Mouse (Mus musculus) right cerebral cortex, postnatal 36 days (tissue): ENCODE data around the gene Ltn1.

ENCODE experiments used
- DNase-seq, 2 experiments: peaks; one replicate each; pipeline ENCODE4 v3.0.0; 2022; ENCODE audit warnings: low spot score in 2 of 2, mixed read lengths in 1 of 2

The Ltn1 gene

GRCm38 (mm10) chr16:87432033-87432814 lies at the start of gene Ltn1:
TSS of gene Ltn1 (minus strand) at chr16:87432612.
- DNase-seq = peak; percentile 99

- DNase-seq = no peak
Observed at GRCm38 (mm10) chr16:87470579-87470978, 38.2 kb upstream of the Ltn1 start.

- no peak for DNase-seq
Observed at GRCm38 (mm10) chr16:87458752-87459151, 26.3 kb upstream of the Ltn1 start.

GRCm38 (mm10) chr16:87455180-87455611 lies 22.8 kb upstream of the Ltn1 start:
- DNase-seq = no peak

- DNase-seq = peak; percentile 89 to 91
Observed at GRCm38 (mm10) chr16:87454419-87455179, 22.2 kb upstream of the Ltn1 start, which contains the start of gene Usp16. TSS of gene Usp16 (plus strand) at chr16:87454703.

- DNase-seq = no peak
Observed at GRCm38 (mm10) chr16:87453226-87453625, 20.8 kb upstream of the Ltn1 start.

- no peak for DNase-seq
Observed at GRCm38 (mm10) chr16:87445528-87445927, 13.1 kb upstream of the Ltn1 start.

- no peak for DNase-seq
Observed at GRCm38 (mm10) chr16:87445110-87445509, 12.7 kb upstream of the Ltn1 start.

GRCm38 (mm10) chr16:87444071-87444470 lies 11.7 kb upstream of the Ltn1 start:
- no peak for DNase-seq

- no peak for DNase-seq
Observed at GRCm38 (mm10) chr16:87443245-87443644, 10.8 kb upstream of the Ltn1 start.

GRCm38 (mm10) chr16:87442291-87442690 lies 9.9 kb upstream of the Ltn1 start:
- no peak for DNase-seq

- DNase-seq = no peak
Observed at GRCm38 (mm10) chr16:87441089-87441488, 8.7 kb upstream of the Ltn1 start.

GRCm38 (mm10) chr16:87440184-87440686 lies 7.8 kb upstream of the Ltn1 start, which contains the start of gene Rwdd2b:
TSS of gene Rwdd2b (minus strand) at chr16:87440573.
- peak; percentile 93 for DNase-seq

- DNase-seq = no peak
Observed at GRCm38 (mm10) chr16:87438697-87439096, 6.3 kb upstream of the Ltn1 start.

- DNase-seq = no peak
Observed at GRCm38 (mm10) chr16:87437096-87437495, 4.7 kb upstream of the Ltn1 start.

GRCm38 (mm10) chr16:87435411-87436205 lies 3.2 kb upstream of the Ltn1 start:
- DNase-seq = no peak

- no peak for DNase-seq
Observed at GRCm38 (mm10) chr16:87434946-87435345, 2.5 kb upstream of the Ltn1 start.

- no peak for DNase-seq
Observed at GRCm38 (mm10) chr16:87434266-87434665, 1.9 kb upstream of the Ltn1 start.

GRCm38 (mm10) chr16:87427516-87427915 lies 4.9 kb downstream of the Ltn1 start:
- DNase-seq = no peak

GRCm38 (mm10) chr16:87420662-87421061 lies 11.8 kb downstream of the Ltn1 start:
- no peak for DNase-seq

- no peak for DNase-seq
Observed at GRCm38 (mm10) chr16:87405001-87405400, 27.4 kb downstream of the Ltn1 start.
